Mouse (Mus musculus) heart, embryonic 13.5 days (tissue): ENCODE data around the gene Ofd1. TPM values are rescaled to one million over a fixed set of nuclear protein-coding genes. Genes with fewer than 3 reads are reported as not detected.
A peak's percentile ranks its signal among the peaks of the same experiment; 100 is the strongest.

Experiments
- ATAC-seq: fragments of 200-750 bp; cut with Nextera tagmentation; 2 replicates; pipeline ENCODE4 v1.8.0; 2017; ENCODE audit warnings: moderate TSS enrichment; ENCODE audit not compliant: insufficient number of reproducible peaks, low FRiP score, low TSS enrichment; ENCODE audit errors: extremely low read depth
- H3K27ac ChIP-seq: fragments of 300-500 bp; sonication (generic); replicated peaks from 2 replicates; pipeline ENCODE4 v1.5.1; 2015; ENCODE audit warnings: moderate library complexity, mild to moderate bottlenecking, inconsistent platforms
- H3K27me3 ChIP-seq: fragments of 300-500 bp; sonication (generic); replicated peaks from 2 replicates; pipeline ENCODE4 v1.6.1; 2015; ENCODE audit warnings: mild to moderate bottlenecking, inconsistent platforms
- H3K36me3 ChIP-seq: fragments of 300-500 bp; sonication (generic); 2 replicates; pipeline ENCODE4 v1.6.1; 2015; ENCODE audit warnings: mild to moderate bottlenecking, inconsistent platforms
- H3K4me1 ChIP-seq: fragments of 300-500 bp; sonication (generic); 2 replicates; pipeline ENCODE4 v1.6.1; 2015; ENCODE audit warnings: inconsistent platforms
- H3K4me2 ChIP-seq: fragments of 300-500 bp; sonication (generic); 2 replicates; pipeline ENCODE4 v1.6.1; 2015; ENCODE audit warnings: inconsistent platforms, mild to moderate bottlenecking, moderate library complexity
- H3K4me3 ChIP-seq: fragments of 300-500 bp; sonication (generic); 2 replicates; pipeline ENCODE4 v1.5.1; 2015; ENCODE audit warnings: moderate library complexity, mild to moderate bottlenecking, inconsistent platforms
- H3K9ac ChIP-seq: fragments of 300-500 bp; sonication (generic); 2 replicates; pipeline ENCODE4 v1.6.1; 2015; ENCODE audit warnings: inconsistent platforms, mild to moderate bottlenecking, moderate library complexity
- H3K9me3 ChIP-seq: fragments of 300-500 bp; sonication (generic); 2 replicates; pipeline ENCODE4 v1.6.1; 2016; ENCODE audit warnings: inconsistent platforms
- WGBS: fragments of 180-500 bp; shearing (Covaris S2); methylation state at CpG from one replicate; pipeline ENCODE4 v1.1.7; 2015; ENCODE audit warnings: mixed read lengths; 5-methylcytosine and 5-hydroxymethylcytosine counted together
- polyA plus RNA-seq: library from polyadenylated mRNA; unstranded; fragments of >200 nt; fragmentation: Nextera tagmentation; extraction: Ambion mirVana; gene quantifications from 2 replicates; pipeline ENCODE4 v1.2.1, GENCODE M21; 2015

The Ofd1 gene
- polyA plus RNA-seq, 1 experiment from 2014 or later, result 3.7 TPM

- no peak overlapping the region for H3K9ac ChIP-seq
- peaks cover 20% of the 10 kb centered on the region for H3K36me3 ChIP-seq
- peaks cover 4% of the 10 kb centered on the region; the same call in 1 of the 2 replicates for H3K4me1 ChIP-seq
- no peak overlapping the region for H3K4me2 ChIP-seq
- H3K27me3 ChIP-seq, result no peaks in the 10 kb centered on the region
- H3K9me3 ChIP-seq, result no peaks in the 10 kb centered on the region
- no peak for ATAC-seq
- WGBS, result 78% methylated on average over 2 of the region's 2 CpGs
- no peak overlapping the region for H3K27ac ChIP-seq
- H3K4me3 ChIP-seq, result no peak overlapping the region
Measured at GRCm38 (mm10) chrX:166434812-166435211, 5.7 kb downstream of the Ofd1 start.

- ATAC-seq, result no peak
- H3K4me1 ChIP-seq, result no peaks in the 10 kb centered on the region
- peaks cover 8% of the 10 kb centered on the region; the same call in 1 of the 2 replicates for H3K36me3 ChIP-seq
- H3K9ac ChIP-seq, result no peak overlapping the region
- H3K4me2 ChIP-seq, result no peak overlapping the region
- 72% methylated on average over 6 of the region's 6 CpGs for WGBS
- H3K4me3 ChIP-seq, result no peak overlapping the region
- H3K9me3 ChIP-seq, result no peaks in the 10 kb centered on the region
- no peaks in the 10 kb centered on the region for H3K27me3 ChIP-seq
- no peak overlapping the region for H3K27ac ChIP-seq
Measured at GRCm38 (mm10) chrX:166416196-166416595, 24.3 kb downstream of the Ofd1 start.

- Histone ChIP-seq H3K27ac (no peak overlapping the region), H3K4me3 (no peak overlapping the region), H3K4me1 (no peaks in the 10 kb centered on the region), H3K9ac (no peak overlapping the region), H3K27me3 (0 out of 2 replicates have a peak, but pooled peaks cover 3% of the 10 kb centered on the region), H3K9me3 (no peaks in the 10 kb centered on the region), H3K36me3 (peaks cover 43% of the 10 kb centered on the region), H3K4me2 (no peak overlapping the region)
- ATAC-seq, result no peak
Measured at GRCm38 (mm10) chrX:166407865-166408264, 32.6 kb downstream of the Ofd1 start.

GRCm38 (mm10) chrX:166393753-166394152, 46.8 kb downstream of the Ofd1 start:
- no peak overlapping the region for H3K27ac ChIP-seq
- H3K4me3 ChIP-seq, result no peak overlapping the region
- H3K9ac ChIP-seq, result no peak overlapping the region
- 81% methylated on average over 1 of the region's 1 CpGs for WGBS
- H3K9me3 ChIP-seq, result no peaks in the 10 kb centered on the region
- no peak overlapping the region for H3K4me2 ChIP-seq
- no peaks in the 10 kb centered on the region for H3K27me3 ChIP-seq
- no peak for ATAC-seq
- no peaks in the 10 kb centered on the region for H3K4me1 ChIP-seq
- H3K36me3 ChIP-seq, result peaks cover 15% of the 10 kb centered on the region

- Histone ChIP-seq H3K27me3 (no peaks in the 10 kb centered on the region), H3K27ac (no peak overlapping the region), H3K9ac (no peak overlapping the region), H3K4me2 (no peak overlapping the region), H3K4me1 (no peaks in the 10 kb centered on the region), H3K4me3 (no peak overlapping the region), H3K9me3 (no peaks in the 10 kb centered on the region), H3K36me3 (no peaks in the 10 kb centered on the region)
- no peak for ATAC-seq
- 74% methylated on average over 6 of the region's 6 CpGs for WGBS
Measured at GRCm38 (mm10) chrX:166386656-166387055, 53.8 kb downstream of the Ofd1 start.

GRCm38 (mm10) chrX:166384935-166385334, 55.6 kb downstream of the Ofd1 start:
- Histone ChIP-seq H3K4me1 (no peaks in the 10 kb centered on the region), H3K27me3 (no peaks in the 10 kb centered on the region; the same call in 1 of the 2 replicates), H3K4me2 (no peak overlapping the region), H3K4me3 (no peak overlapping the region), H3K9me3 (no peaks in the 10 kb centered on the region), H3K27ac (peak overlapping the region; percentile 53), H3K9ac (no peak overlapping the region), H3K36me3 (no peaks in the 10 kb centered on the region)
- ATAC-seq, result no peak
- WGBS, result 40% methylated on average over 3 of the region's 3 CpGs

GRCm38 (mm10) chrX:166383606-166384005, 56.9 kb downstream of the Ofd1 start:
- Histone ChIP-seq H3K36me3 (no peaks in the 10 kb centered on the region), H3K27ac (no peak overlapping the region), H3K27me3 (no peaks in the 10 kb centered on the region; the same call in none of the 2 replicates), H3K9ac (no peak overlapping the region), H3K9me3 (no peaks in the 10 kb centered on the region), H3K4me2 (no peak overlapping the region), H3K4me1 (no peaks in the 10 kb centered on the region), H3K4me3 (no peak overlapping the region)
- 66% methylated on average over 2 of the region's 2 CpGs for WGBS
- no peak for ATAC-seq

- peaks cover 4% of the 10 kb centered on the region for H3K27me3 ChIP-seq
- H3K4me2 ChIP-seq, result no peak overlapping the region
- 82% methylated on average over 5 of the region's 5 CpGs for WGBS
- H3K4me3 ChIP-seq, result no peak overlapping the region
- H3K27ac ChIP-seq, result no peak overlapping the region
- H3K4me1 ChIP-seq, result no peaks in the 10 kb centered on the region
- ATAC-seq, result no peak
- H3K36me3 ChIP-seq, result no peaks in the 10 kb centered on the region
- no peak overlapping the region for H3K9ac ChIP-seq
- no peaks in the 10 kb centered on the region for H3K9me3 ChIP-seq
Measured at GRCm38 (mm10) chrX:166378652-166379051, 61.9 kb downstream of the Ofd1 start.

- H3K9me3 ChIP-seq, result no peaks in the 10 kb centered on the region
- no peak for ATAC-seq
- WGBS, result 60% methylated on average over 9 of the region's 9 CpGs
- peaks cover 4% of the 10 kb centered on the region for H3K27me3 ChIP-seq
- H3K4me3 ChIP-seq, result no peak overlapping the region
- no peak overlapping the region for H3K4me2 ChIP-seq
- no peak overlapping the region for H3K27ac ChIP-seq
- H3K36me3 ChIP-seq, result no peaks in the 10 kb centered on the region
- no peaks in the 10 kb centered on the region for H3K4me1 ChIP-seq
- H3K9ac ChIP-seq, result no peak overlapping the region
Measured at GRCm38 (mm10) chrX:166376681-166377328, 63.7 kb downstream of the Ofd1 start.

GRCm38 (mm10) chrX:166365458-166366213, 74.9 kb downstream of the Ofd1 start:
- no peaks in the 10 kb centered on the region for H3K4me1 ChIP-seq
- H3K27ac ChIP-seq, result no peak overlapping the region
- H3K4me2 ChIP-seq, result no peak overlapping the region
- H3K27me3 ChIP-seq, result no peaks in the 10 kb centered on the region; the same call in 1 of the 2 replicates
- no peak overlapping the region for H3K4me3 ChIP-seq
- no peak for ATAC-seq
- H3K9me3 ChIP-seq, result no peaks in the 10 kb centered on the region
- no peak overlapping the region for H3K9ac ChIP-seq
- no peaks in the 10 kb centered on the region for H3K36me3 ChIP-seq
- 69% methylated on average over 8 of the region's 8 CpGs for WGBS

- Histone ChIP-seq H3K36me3 (no peaks in the 10 kb centered on the region), H3K9ac (no peak overlapping the region), H3K27ac (no peak overlapping the region), H3K4me1 (no peaks in the 10 kb centered on the region), H3K4me2 (no peak overlapping the region), H3K9me3 (no peaks in the 10 kb centered on the region), H3K4me3 (no peak overlapping the region), H3K27me3 (no peaks in the 10 kb centered on the region)
- no peak for ATAC-seq
- 73% methylated on average over 4 of the region's 4 CpGs for WGBS
Measured at GRCm38 (mm10) chrX:166360455-166360854, 80.0 kb downstream of the Ofd1 start.
